Mouse (Mus musculus) thymus, adult 18-20 months (tissue): Measurements from ENCODE around the gene Slc9b1.

Experiments
- DNase-seq, 2 experiments: peaks; one replicate each; pipeline ENCODE4 v3.0.0; 2022; ENCODE audit warnings: mixed read lengths in 2 of 2

Slc9b1 gene

DNA sequence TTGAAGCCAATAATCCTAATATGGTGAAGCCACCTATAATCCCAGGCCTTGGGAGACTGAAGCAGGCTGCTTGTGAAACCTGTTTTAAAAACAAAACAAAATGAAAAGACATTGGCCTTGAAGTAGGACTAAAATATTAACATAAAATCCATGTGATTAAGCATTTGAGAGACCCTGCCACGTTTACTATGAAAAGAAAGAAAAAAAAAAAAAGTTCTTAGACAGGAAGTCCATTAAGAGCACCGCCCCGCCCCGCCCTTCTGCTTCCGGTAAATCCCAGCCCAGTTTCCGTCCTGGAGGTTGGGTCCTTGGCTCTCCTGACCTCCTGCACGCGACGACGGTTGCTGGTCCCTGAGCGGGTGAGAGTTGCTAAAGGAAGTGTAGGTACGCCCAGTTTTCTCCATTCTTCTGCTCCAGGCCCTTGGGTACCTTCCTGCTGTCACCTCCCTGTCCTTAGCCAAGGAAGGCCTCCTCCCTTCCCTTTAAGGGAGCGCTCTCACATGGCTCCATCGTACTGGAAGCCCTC is at the start of gene Slc9b1:
Slc9b1 (plus strand) TSS at position 291 of the 526 bp plus-strand sequence.
- no peak for DNase-seq

DNA sequence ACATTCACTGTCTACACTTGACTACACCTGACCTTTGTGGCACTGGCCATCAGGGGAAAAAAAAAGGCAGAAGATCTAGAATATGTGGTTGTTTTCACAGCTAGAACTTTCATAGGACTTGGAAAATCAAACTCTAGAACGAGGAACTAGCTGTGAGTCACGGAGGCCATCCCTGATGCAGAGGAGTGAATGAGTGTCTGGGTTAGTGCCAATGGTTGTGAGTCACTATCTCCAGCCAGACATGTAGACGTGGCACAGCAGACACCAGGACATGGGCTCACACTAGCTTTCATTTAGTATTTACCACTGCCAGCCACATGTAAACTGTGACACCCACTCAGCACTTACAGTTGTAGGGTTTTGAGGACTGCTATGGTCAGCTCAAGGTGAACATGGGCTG is 49.3 kb upstream of the Slc9b1 start:
- no peak for DNase-seq

GRCm38 (mm10) chr3:135300081-135300480 is 47.7 kb upstream of the Slc9b1 start:
- DNase-seq: no peak

DNA sequence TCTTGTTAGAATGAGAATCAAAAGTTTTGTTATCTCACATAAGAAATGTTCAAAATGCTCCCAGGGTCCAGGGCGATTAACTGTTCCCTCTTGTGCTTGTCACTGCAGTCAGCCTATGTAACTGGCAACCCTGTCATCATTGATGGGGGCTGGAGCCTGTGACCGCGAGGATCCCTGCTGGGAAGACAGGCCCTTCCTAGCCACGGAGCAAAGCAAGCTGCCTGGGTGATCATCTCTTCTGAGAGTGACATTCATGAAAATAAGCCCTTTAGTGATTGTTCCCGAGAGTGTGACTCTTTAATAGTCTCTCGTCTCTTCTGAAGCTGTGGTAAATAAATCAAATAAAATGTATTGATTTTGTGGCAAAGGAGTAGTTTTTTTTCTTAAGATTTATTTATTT is 43.8 kb upstream of the Slc9b1 start:
- no peak for DNase-seq

GRCm38 (mm10) chr3:135304566-135304965 is 43.3 kb upstream of the Slc9b1 start:
- DNase-seq: no peak

GRCm38 (mm10) chr3:135307411-135308259 is 40.2 kb upstream of the Slc9b1 start, which contains the start of gene Slc9b2:
Gene Slc9b2 (plus strand): TSS chr3:135307700.
- peak; percentile 22 to 37 for DNase-seq

DNA sequence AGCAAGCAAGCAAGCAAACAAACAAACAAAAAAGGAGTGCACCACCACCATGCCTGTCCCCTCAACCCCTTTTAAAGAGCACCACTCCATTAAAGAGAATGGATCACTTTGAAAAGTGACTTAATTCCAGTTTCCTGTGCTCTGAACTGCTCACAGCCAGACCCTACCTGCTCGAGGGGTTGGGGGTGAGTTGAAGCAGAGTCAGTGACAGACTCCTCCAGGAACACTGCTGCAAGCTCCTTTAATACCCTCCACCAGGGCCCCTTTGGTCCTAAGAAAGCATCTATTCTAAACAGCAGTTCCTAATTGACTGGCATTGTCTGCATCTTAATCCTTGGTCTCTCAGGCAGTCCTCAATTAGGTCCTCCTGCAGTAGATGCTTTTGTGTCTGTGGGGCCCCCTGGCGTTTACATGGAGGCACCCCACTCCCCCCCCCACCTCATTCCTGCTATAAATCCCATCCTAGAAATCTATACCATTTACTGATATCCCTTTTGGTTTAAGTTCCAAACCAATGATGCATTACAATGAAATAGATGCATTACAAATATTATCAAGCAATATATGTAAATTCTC is 34.8 kb upstream of the Slc9b1 start:
- no peak for DNase-seq

GRCm38 (mm10) chr3:135313727-135314126 is 34.1 kb upstream of the Slc9b1 start:
- DNase-seq: no peak

GRCm38 (mm10) chr3:135314811-135315210 is 33.0 kb upstream of the Slc9b1 start:
- DNase-seq: no peak

GRCm38 (mm10) chr3:135315720-135316425 is 32.0 kb upstream of the Slc9b1 start:
- DNase-seq: no peak

GRCm38 (mm10) chr3:135318331-135318730 is 29.5 kb upstream of the Slc9b1 start:
- no peak for DNase-seq

- no peak for DNase-seq
Observed at GRCm38 (mm10) chr3:135324354-135324753, 23.5 kb upstream of the Slc9b1 start.

GRCm38 (mm10) chr3:135327176-135327575 is 20.7 kb upstream of the Slc9b1 start:
- no peak for DNase-seq

DNA sequence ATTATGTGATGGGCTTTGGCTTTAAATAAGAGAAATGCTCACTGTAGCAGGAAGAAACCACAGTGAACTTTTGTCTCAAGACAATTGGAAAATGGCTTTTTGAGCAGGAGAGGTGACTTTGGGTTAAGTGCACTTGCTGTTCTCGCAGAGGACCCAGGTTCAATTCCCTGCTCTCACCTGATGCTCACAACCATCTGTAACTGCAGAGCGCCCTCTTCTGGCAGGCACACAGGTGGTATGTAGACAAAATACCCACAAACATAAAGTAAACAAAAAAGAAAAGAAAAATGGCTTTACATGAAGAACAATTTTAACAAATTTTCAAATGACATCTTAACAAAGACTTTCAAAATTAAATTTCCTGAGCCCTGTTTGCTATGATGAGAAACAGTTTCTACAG is 20.2 kb upstream of the Slc9b1 start:
- DNase-seq: no peak

DNA sequence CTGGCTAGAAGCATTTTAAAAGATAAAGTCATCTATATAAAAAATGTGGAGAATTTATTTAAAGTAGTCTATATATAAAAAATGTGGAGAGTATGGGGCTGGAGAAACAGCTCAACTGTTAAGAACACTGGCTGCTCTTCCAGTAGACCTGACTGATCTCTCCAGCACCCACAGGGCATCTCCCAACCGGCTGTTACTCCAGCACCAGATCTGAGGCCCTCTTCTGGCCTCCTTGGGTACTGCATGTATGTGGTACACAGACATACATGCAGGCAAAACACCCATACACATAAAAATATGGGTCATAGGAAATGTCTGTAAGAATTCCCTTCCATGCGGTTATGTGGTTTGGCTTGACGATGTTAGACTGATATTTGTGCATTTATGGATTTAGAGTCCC is 19.3 kb upstream of the Slc9b1 start:
- DNase-seq: peak; percentile 33 to 46

- DNase-seq: no peak
Observed at GRCm38 (mm10) chr3:135332691-135333090, 15.1 kb upstream of the Slc9b1 start.

GRCm38 (mm10) chr3:135333763-135334162 is 14.1 kb upstream of the Slc9b1 start:
- DNase-seq: no peak

DNA sequence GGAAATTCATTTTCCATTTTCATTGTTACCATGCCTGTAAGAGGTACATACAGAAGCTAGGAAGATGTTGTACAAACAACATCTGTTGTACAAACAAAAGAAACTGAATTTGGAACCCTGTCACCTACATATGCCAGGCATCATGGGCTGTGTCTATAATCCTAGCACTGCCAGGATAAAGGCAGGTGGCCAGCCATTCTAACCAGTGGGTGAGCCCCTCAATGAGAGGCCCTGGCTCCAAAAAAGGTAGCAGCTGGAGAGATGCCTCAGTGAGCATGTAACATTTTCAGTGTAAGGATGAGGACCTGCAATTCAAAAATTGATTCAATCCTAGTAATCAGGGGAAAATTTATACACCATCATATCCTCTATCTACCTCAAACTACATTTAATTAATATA is 1.2 kb downstream of the Slc9b1 start:
- no peak for DNase-seq

DNA sequence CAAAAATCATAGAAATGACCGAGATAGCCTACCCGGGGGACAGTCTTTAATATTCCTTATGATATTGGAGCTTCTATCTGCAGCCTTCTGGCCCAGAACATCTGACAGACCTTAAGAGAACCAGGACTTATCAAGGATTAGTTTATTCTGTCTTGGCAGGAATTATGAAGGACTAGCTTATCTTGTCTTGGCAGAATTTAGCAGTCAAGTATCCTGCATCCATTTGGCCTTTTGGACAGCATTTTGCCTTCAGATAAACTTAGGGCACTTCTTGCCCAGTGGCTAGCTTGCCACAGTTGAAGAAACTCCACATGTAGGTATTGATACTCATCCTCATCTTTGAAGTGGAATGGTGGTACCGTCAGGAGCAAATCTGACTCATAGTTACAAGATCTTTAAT is 4.0 kb downstream of the Slc9b1 start:
- no peak for DNase-seq

DNA sequence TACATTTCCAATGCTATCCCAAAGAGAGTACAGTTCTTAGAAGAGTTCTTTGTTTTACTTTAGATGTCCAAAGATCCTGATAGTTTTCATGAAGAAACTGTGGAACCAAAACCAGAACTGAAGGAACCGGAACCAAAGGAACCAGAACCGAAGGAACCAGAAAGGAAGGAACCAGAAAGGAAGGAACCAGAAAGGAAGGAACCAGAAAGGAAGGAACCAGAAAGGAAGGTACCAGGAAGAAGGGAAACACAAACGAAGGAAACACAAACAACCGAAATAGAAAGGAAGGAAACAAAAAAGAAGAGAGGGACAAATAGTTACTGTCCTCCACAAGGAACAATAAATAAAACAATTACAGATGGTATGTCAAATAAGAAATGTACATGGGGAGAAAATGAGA is 9.6 kb downstream of the Slc9b1 start:
- no peak for DNase-seq

- DNase-seq: no peak
Observed at GRCm38 (mm10) chr3:135375836-135376235, 28.0 kb downstream of the Slc9b1 start.

GRCm38 (mm10) chr3:135377445-135377844 is 29.6 kb downstream of the Slc9b1 start:
- DNase-seq: no peak

DNA sequence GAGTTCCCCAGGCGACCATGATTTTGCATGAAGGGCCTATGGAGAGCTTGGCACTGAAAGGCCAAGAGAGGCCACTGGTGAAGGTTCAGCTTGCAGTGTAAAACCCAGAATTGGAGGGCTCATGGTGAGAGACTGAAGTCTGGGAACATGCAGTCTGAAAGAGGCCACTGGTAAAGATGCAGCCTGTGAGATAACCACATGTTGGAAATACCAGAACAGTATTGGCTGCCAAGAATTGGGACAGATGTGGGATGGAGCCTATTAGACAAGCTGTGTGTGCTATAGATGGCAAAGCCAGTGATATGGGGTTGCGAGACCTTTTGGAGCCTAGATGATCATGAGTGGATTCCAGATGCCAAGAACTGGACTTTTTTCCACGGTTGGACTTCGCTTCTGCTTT is 32.0 kb downstream of the Slc9b1 start:
- no peak for DNase-seq

DNA sequence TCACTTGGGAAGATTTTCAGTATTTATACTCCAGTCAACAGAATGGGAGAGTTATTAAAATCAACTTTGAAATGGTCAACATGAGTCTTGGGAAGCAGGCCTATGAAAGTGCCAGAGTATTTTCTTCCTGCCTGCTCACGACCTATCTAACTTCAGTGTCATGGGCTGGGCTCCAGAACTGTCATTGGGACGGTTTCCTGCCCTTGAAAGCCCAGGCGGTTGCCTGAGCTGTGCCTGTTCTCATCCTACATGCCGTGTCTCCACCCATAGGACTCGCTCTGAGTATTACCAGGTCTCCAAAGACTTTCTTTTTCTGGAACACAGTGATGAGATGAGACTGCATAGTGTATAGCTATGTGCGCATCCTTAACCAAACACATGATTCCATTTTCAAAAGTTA is 45.4 kb downstream of the Slc9b1 start:
- DNase-seq: no peak
